Mouse (Mus musculus): ENCODE data around the gene Ankrd13b. TPM values are rescaled to one million over a fixed set of nuclear protein-coding genes. Genes with fewer than 3 reads are reported as not detected.

Ankrd13b gene
- polyA plus RNA-seq, 1 experiment from 2014 or later = 39.7 TPM

DNA sequence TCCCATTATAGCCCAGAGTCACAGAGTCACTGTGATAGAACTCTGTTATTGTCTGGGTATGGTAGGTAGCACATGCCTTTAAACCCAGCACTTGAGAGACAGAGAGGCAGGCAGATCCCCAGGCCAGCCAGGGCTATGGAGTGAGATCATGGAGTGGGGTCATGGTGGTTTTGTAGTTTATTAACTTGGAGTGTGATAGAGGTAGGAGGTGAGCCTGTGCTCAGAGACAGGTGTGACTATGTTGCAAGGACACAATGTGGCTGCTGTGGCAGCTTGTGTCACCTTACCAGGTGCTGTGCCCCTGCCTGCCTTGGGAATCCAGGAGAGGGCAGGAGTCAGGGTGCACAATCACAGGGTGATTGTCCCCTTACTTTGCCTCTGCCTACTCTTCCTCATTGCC is 6.0 kb upstream of the Ankrd13b start:
- no peak for ATAC-seq (ENCODE audit: low FRiP score, low read depth)
- Histone ChIP-seq H3K4me2 (replicated peaks) (peak overlapping the region; percentile 92), H3K4me1 (peaks cover 52% of the 10 kb centered on the region), H3K27ac (no peak overlapping the region), H3K36me3 (peaks cover 18% of the 10 kb centered on the region), H3K4me3 (no peak overlapping the region), H3K9ac (peak overlapping the region; percentile 95; the same call in 1 of the 2 replicates), H3K27me3 (replicated peaks) (no peaks in the 10 kb centered on the region), H3K9me3 (no peaks in the 10 kb centered on the region)

DNA sequence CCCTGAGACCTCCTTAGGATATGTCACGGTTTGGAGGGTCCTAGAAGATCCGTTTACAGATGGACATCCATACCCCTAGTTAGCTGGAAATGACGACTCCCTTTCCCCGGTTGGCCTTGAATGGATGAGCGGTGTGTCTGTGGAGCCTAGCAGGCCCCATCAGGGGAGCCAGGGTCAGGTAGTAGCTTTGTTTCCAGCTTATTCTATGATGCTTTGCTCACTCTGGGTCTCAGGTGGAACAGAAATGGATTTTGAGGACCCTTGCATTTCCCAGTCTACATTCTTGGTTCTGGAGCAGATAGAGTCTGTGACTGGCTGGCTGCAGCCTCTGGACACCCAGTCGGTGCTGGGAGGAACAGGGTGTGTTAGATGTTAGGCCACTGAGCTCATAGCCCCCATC is 5.3 kb upstream of the Ankrd13b start:
- H3K4me3 ChIP-seq = peak overlapping the region; percentile 97
- peaks cover 11% of the 10 kb centered on the region for H3K36me3 ChIP-seq
- whole genome bisulfite sequencing = 79% methylated on average over 6 of the region's 6 CpGs
- peaks cover 54% of the 10 kb centered on the region for H3K4me1 ChIP-seq
- no peaks in the 10 kb centered on the region for H3K9me3 ChIP-seq
- H3K27ac ChIP-seq = no peak overlapping the region
- H3K9ac ChIP-seq = peak overlapping the region; percentile 95; the same call in 1 of the 2 replicates
- H3K27me3 ChIP-seq (replicated peaks) = no peaks in the 10 kb centered on the region
- no peak for ATAC-seq (ENCODE audit: low FRiP score, low read depth)
- peak overlapping the region; percentile 92 for H3K4me2 ChIP-seq (replicated peaks)

DNA sequence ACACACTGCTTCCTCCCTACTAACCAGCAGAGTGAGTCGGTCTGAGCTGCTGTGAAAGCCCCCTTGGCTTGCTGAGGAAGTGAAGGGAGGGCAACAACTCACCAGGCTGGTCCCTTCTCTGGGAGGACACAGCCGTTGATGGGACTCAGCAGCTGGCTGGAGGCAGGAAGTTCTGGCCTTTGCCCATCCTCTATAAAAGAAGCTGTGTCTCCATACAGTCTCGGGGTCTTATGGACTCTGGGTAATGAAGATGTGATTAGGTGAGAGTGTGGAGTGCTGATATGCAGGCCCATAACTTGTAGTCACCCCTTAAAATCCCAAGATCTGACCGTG is 4.8 kb upstream of the Ankrd13b start:
- Histone ChIP-seq H3K9me3 (no peaks in the 10 kb centered on the region), H3K27me3 (replicated peaks) (no peaks in the 10 kb centered on the region), H3K27ac (peak overlapping the region; percentile 51; the same call in 1 of the 2 replicates), H3K4me1 (peaks cover 54% of the 10 kb centered on the region), H3K4me3 (peak overlapping the region; percentile 97), H3K9ac (peak overlapping the region; percentile 95), H3K36me3 (peaks cover 6% of the 10 kb centered on the region), H3K4me2 (replicated peaks) (peak overlapping the region; percentile 92)
- WGBS = 34% methylated on average over 4 of the region's 4 CpGs
- ATAC-seq (ENCODE audit: low FRiP score, low read depth) = no peak

DNA sequence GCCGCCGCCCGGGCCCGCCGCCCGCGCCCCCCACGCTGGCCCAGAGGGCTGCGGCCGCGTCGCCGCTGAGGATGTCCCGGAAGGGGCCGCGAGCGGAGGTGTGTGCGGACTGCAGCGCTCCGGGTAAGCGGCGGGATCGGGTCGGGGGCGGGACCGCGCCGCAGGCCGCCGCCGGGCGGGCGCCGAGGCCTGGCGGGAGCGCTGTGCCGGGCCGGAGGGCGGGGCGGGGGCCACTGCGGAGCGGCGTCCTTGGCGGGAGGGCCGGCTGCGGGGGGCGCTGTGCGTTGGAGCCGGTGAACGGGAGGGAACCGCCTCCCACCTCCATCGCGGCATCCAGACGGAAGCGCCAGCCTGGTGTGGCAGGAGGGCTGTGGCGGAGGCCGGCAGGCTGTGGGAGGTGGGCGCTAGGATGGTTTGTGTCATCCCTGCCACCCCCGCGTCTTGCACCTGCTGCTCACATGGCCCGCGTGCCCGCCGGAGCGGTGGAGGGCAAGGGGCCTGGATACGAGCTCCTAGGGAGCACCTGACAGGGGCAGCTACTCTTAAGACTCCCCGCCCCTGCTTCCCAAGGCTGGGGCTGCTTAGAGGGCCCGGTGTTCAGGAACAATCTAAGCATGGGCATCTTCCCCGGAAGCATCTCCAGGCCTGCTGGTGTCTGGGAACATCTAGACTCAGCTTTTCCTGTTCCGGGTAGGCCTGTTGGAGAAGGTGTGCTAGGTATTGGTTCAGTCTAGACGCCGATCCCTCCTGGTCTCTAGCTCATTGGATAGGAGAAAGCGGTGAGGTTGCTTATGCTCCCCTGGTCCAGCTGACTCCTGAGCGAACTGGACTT is 4.2 kb upstream of the Ankrd13b start, which contains the start of gene Git1:
TSS of gene Git1 (plus strand) at position 51 of the 832 bp plus-strand sequence.
- 2% methylated on average over 65 of the region's 74 CpGs for WGBS
- ATAC-seq (ENCODE audit: low FRiP score, low read depth) = no peak

DNA sequence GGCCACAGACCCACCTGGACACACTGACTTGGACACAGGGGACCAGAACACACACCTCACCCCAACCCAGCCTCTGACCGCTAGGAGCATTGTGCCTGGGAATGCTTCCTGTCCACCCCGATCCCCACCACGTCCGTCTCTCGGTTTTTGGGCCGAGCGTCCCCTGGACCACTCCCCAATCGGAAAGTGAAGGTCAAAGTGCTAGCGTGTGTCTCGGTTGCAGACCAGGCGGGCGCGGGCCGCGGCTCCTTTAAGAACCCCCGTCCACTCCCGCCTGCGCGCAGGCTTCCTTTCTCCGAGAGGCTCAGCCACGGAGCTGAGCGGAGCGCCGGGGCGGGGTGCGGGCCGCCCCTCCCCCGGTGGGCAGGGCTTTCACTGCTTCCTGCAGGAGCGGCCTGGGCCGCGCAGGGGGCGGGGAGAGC is 3.4 kb upstream of the Ankrd13b start:
- no peaks in the 10 kb centered on the region for H3K27me3 ChIP-seq (replicated peaks)
- H3K9ac ChIP-seq = peak overlapping the region; percentile 57
- peaks cover 61% of the 10 kb centered on the region for H3K4me1 ChIP-seq
- H3K9me3 ChIP-seq = no peaks in the 10 kb centered on the region
- under 1% methylated on average over 31 of the region's 32 CpGs for WGBS
- H3K27ac ChIP-seq = no peak overlapping the region
- H3K4me2 ChIP-seq (replicated peaks) = peak overlapping the region; percentile 68
- no peaks in the 10 kb centered on the region for H3K36me3 ChIP-seq
- ATAC-seq (ENCODE audit: low FRiP score, low read depth) = peak; percentile 30; the same call in 1 of the 2 replicates
- peak overlapping the region; percentile 97 for H3K4me3 ChIP-seq

More for the DNA sequence above, 4.2 kb upstream of the Ankrd13b start, which contains the start of gene Git1:
- H3K27ac ChIP-seq = peak within 1 kb of the TSS; percentile 82; the same call in 1 of the 2 replicates
- peak within 1 kb of the TSS; percentile 92 for H3K4me2 ChIP-seq (replicated peaks)
- H3K9ac ChIP-seq = peak within 1 kb of the TSS; percentile 95
- H3K4me1 ChIP-seq = peaks cover 57% of the 10 kb centered on the region
- no peaks in the 10 kb centered on the region for H3K9me3 ChIP-seq
- H3K27me3 ChIP-seq (replicated peaks) = no peaks in the 10 kb centered on the region
- peak within 1 kb of the TSS; percentile 97 for H3K4me3 ChIP-seq
- peaks cover under 1% of the 10 kb centered on the region for H3K36me3 ChIP-seq

DNA sequence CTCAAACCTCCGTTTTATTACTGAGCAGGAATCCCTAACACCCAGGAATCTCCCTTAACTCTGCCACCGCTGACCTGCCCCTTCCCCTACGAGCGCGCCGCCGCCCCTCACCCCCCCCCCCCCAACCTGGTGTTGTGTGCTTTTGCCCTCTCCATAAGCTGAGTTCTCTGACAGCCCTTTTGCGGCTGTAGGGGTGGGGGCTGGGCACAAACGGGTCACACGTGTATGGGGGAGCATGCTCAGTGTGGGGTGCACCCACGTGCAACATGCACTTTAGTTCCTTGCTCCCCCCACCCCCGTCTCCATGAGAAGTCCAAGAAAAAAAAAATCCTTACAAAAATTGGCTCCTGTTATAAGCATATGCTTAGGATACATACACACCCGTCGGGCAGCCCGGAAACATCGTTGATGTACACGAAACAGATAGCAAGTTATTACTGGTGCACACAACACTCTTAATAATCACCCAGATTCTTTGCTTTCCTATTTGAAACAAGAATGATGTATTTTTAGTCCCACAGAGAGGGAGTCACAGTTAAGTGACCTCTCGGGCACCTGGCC is 2.9 kb upstream of the Ankrd13b start:
- peak overlapping the region; percentile 57; the same call in 1 of the 2 replicates for H3K9ac ChIP-seq
- H3K4me3 ChIP-seq = peak overlapping the region; percentile 97
- H3K27me3 ChIP-seq (replicated peaks) = no peaks in the 10 kb centered on the region
- H3K4me2 ChIP-seq (replicated peaks) = peak overlapping the region; percentile 68
- under 1% methylated on average over 16 of the region's 18 CpGs for WGBS
- H3K4me1 ChIP-seq = peaks cover 62% of the 10 kb centered on the region
- ATAC-seq (ENCODE audit: low FRiP score, low read depth) = no peak
- H3K27ac ChIP-seq = no peak overlapping the region
- H3K9me3 ChIP-seq = no peaks in the 10 kb centered on the region
- H3K36me3 ChIP-seq = no peaks in the 10 kb centered on the region

DNA sequence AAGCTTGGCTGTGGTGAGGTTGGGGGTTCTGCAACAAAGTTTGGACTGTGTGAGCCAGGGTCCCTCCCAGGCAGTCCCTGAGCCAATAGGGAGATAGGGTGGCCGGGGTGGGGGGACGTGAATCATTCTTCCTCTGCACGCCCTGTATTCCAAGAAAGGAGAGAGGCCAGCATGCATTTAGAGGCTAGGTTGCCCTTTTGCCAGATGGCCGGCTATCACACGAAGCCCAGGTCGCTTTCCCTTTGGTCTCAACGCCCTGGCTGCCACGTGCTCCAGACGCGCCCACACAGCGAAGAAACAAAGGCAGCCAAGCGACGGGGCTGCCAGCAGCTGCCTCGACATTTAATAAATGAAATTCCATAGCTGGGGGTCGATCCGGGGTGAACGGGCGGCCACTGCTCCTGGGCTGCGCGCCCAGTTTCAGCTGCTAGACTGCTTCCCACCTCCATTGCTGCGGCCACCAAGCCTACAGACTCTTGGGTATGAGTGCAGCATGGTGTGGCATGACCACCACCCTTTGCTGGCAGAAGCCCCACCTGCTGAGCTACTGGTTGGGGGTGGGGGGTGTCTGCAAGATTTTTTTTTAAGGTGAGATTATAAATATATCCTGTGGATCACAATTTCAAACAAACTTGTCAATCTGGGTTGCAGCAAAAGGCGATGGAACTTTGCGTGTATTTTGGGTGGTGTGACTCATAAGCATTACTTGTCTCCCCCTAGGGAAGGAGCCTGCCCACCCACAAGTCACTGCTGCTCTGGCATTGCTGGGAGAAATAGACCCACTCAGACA is 2.2 kb upstream of the Ankrd13b start:
- Histone ChIP-seq H3K27ac (peak overlapping the region; percentile 57; the same call in 1 of the 2 replicates), H3K4me1 (peaks cover 66% of the 10 kb centered on the region), H3K4me3 (peak overlapping the region; percentile 97), H3K9me3 (no peaks in the 10 kb centered on the region), H3K9ac (peak overlapping the region; percentile 57), H3K36me3 (no peaks in the 10 kb centered on the region), H3K27me3 (replicated peaks) (no peaks in the 10 kb centered on the region), H3K4me2 (replicated peaks) (peak overlapping the region; percentile 68)
- under 1% methylated on average over 23 of the region's 23 CpGs for WGBS
- peak; percentile 61 for ATAC-seq (ENCODE audit: low FRiP score, low read depth)

GRCm38 (mm10) chr11:77491123-77491501 is 1.6 kb upstream of the Ankrd13b start:
- Histone ChIP-seq H3K9me3 (no peaks in the 10 kb centered on the region), H3K4me1 (peaks cover 72% of the 10 kb centered on the region), H3K27me3 (replicated peaks) (no peaks in the 10 kb centered on the region), H3K4me3 (peak overlapping the region; percentile 33), H3K4me2 (replicated peaks) (peak overlapping the region; percentile 68), H3K9ac (peak overlapping the region; percentile 57), H3K27ac (peak overlapping the region; percentile 57; the same call in 1 of the 2 replicates), H3K36me3 (no peaks in the 10 kb centered on the region)
- peak; percentile 70 for ATAC-seq (ENCODE audit: low FRiP score, low read depth)
- WGBS = under 1% methylated on average over 13 of the region's 13 CpGs

- Histone ChIP-seq H3K4me1 (peaks cover 74% of the 10 kb centered on the region), H3K27ac (no peak overlapping the region), H3K9me3 (no peaks in the 10 kb centered on the region), H3K4me3 (peak overlapping the region; percentile 79; the same call in 1 of the 2 replicates), H3K9ac (peak overlapping the region; percentile 93), H3K36me3 (no peaks in the 10 kb centered on the region), H3K4me2 (replicated peaks) (peak overlapping the region; percentile 68), H3K27me3 (replicated peaks) (no peaks in the 10 kb centered on the region)
- WGBS = 69% methylated on average over 6 of the region's 6 CpGs
- no peak for ATAC-seq (ENCODE audit: low FRiP score, low read depth)
Observed at GRCm38 (mm10) chr11:77490451-77490850, 973 bp upstream of the Ankrd13b start.

- Histone ChIP-seq H3K36me3 (no peaks in the 10 kb centered on the region; the same call in 1 of the 2 replicates), H3K27me3 (replicated peaks) (no peaks in the 10 kb centered on the region), H3K9ac (peak overlapping the region; percentile 93), H3K4me2 (replicated peaks) (peak overlapping the region; percentile 68), H3K9me3 (no peaks in the 10 kb centered on the region), H3K4me1 (peaks cover 72% of the 10 kb centered on the region), H3K27ac (no peak overlapping the region; the same call in 1 of the 2 replicates), H3K4me3 (peak overlapping the region; percentile 79)
- no peak for ATAC-seq (ENCODE audit: low FRiP score, low read depth)
- WGBS = 2% methylated on average over 53 of the region's 55 CpGs
Observed at GRCm38 (mm10) chr11:77488771-77489581, 502 bp downstream of the Ankrd13b start.

DNA sequence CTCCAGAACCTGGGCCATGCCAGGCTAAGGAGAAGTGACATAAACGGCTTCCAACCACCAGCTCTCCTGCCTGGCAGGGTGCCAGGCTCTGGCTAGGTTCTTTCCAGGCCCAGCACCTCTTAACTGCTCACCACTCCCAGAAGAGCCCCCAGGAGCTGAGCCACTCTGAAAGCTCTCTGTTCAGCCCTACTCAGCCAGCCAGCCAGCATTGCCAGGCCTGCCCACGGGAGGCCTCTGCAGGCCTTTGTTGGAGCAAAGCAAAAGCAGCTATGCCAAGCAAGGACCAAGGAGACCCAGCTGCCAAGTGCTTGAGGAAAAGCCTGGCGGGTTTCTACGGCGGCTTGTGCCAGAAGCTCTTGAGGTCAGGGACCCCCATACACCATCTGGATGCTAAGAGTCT is 2.7 kb downstream of the Ankrd13b start:
- 61% methylated on average over 5 of the region's 5 CpGs for WGBS
- H3K4me1 ChIP-seq = peaks cover 72% of the 10 kb centered on the region
- peak overlapping the region; percentile 32 for H3K27ac ChIP-seq

More for the DNA sequence above, 2.7 kb downstream of the Ankrd13b start:
- ATAC-seq (ENCODE audit: low FRiP score, low read depth) = no peak
- peak overlapping the region; percentile 45 for H3K9ac ChIP-seq
- peak overlapping the region; percentile 68 for H3K4me2 ChIP-seq (replicated peaks)
- no peaks in the 10 kb centered on the region; the same call in 1 of the 2 replicates for H3K36me3 ChIP-seq
- no peaks in the 10 kb centered on the region for H3K9me3 ChIP-seq
- H3K27me3 ChIP-seq (replicated peaks) = no peaks in the 10 kb centered on the region
- H3K4me3 ChIP-seq = 0 out of 2 replicates have a peak overlapping the region, but pooled peaks have one; percentile 7
